Mouse (Mus musculus) small intestine, adult 2 months (tissue): ENCODE results near the gene Prkca.

Experiments used
- CTCF ChIP-seq: fragments of 200-500 bp; IDR thresholded peaks from 2 replicates; pipeline ENCODE4 v1.5.1; 2012; ENCODE audit warnings: low read depth, mild to moderate bottlenecking, control low read depth, inconsistent platforms, low read length, moderate library complexity, mixed read lengths; ENCODE audit not compliant: insufficient replicate concordance, insufficient read length; ENCODE audit errors: extremely low read depth
- POLR2A ChIP-seq: fragments of 200-500 bp; IDR thresholded peaks from 2 replicates; pipeline ENCODE4 v1.6.1; 2012; ENCODE audit warnings: low read depth, mild to moderate bottlenecking, control low read depth, inconsistent platforms, low read length, moderate library complexity

- no peak for TF ChIP-seq POLR2A
- TF ChIP-seq CTCF = no peak
Observed at GRCm38 (mm10) chr11:108190298-108190697, 153.4 kb downstream of the Prkca start.
